Mouse (Mus musculus) G1E (cell line): ENCODE measurements around the gene Acyp1.

ENCODE experiments used
- CTCF ChIP-seq: IDR thresholded peaks from 2 replicates; pipeline ENCODE4 v1.5.1; 2012; ENCODE audit warnings: low read depth, low read length, inconsistent platforms, mixed read lengths
- GATA1 ChIP-seq: IDR thresholded peaks from 2 replicates; pipeline ENCODE4 v1.6.1; 2012; ENCODE audit warnings: borderline replicate concordance, low read length, inconsistent platforms, mixed read lengths
- POLR2AphosphoS5 ChIP-seq: IDR thresholded peaks from 2 replicates; pipeline ENCODE4 v1.6.1; 2012; ENCODE audit warnings: low read depth, low read length, inconsistent platforms; ENCODE audit not compliant: insufficient replicate concordance
- TAL1 ChIP-seq: conservative IDR thresholded peaks from 2 replicates; pipeline ENCODE4 v1.6.1; 2012; ENCODE audit warnings: low read depth, low read length, inconsistent platforms, mixed read lengths

DNA sequence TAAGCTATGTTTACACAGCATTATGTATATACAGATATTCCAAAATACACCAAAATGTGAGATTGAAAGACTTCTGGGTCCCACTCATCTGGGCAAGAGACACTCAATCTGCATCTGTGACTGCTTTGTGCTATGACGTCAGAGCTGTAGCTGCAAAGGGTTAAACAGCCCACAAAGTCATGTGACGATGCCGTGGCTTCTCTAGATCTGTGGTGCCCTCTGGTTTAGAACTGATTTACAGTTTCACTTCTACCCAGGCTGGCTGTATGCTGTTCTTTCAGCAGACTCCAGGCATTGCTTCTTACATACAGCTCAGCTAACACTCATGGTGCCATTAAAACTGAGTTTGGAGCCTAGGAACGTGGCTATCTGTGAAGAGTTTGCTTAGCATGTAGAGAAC is 16.5 kb upstream of the Acyp1 start:
- TF ChIP-seq POLR2AphosphoS5 (no peak), CTCF (no peak), TAL1 (no peak), GATA1 (no peak)
